Mouse (Mus musculus): Measurements from ENCODE around the gene Ost4. TPM values are rescaled to one million over a fixed set of nuclear protein-coding genes. Genes with fewer than 3 reads are reported as not detected.

Gene Ost4
- polyA plus RNA-seq, 2 experiments: 216 to 420 TPM

DNA sequence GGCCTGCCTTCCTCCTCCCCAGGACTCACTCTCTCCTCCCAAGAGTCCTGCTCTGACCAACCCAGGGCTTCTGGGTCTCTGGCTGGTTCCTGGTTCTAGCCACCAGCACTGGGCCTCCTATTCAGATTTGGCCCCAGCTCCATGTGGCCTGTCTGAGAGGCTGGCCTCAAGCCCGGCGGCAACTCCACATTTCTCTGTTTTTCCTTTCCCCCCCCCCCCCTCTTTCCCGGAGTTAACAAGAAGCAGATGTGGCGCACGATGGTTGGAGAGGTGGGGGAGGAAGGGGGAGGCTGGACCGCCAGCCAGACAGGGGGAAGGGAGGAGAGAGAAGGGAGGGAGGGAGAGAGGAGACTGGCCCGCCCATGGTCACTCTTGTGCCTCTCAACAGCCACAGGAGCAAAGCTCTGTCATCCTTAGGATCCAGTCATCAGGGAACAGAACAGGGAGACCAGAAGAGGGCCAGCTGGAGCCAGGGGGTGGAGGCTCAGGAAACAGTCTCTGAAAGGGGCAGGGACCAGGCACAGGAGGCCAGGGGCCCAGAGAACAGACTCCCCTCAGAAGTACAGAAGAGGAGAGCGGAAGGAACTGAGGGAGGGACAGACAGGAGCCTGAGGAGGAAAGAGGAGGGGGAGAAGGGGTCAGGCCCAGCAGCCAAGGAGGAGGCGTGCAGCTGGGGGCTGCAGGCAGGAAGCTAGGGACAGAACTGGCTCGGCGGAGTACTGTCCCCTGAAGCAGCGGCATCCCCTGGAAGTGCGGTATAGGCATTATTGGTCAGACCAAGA is 5.7 kb upstream of the Ost4 start, which contains the start of gene Emilin1:
Gene Emilin1, plus strand, starts transcription at position 343 of the 782 bp plus-strand sequence.
- Histone ChIP-seq H3K9ac (replicated peaks) (peak within 1 kb of the TSS; percentile 6), H3K9me3 (ENCODE audit: control insufficient read depth, low read length) (no peaks in the 10 kb centered on the region), H3K4me2 (ENCODE audit: low read depth) (peak within 1 kb of the TSS; percentile 65), H3K27me3 (ENCODE audit: control insufficient read depth, insufficient read depth, low read length) (no peaks in the 10 kb centered on the region), H3K36me3 (replicated peaks; ENCODE audit: control insufficient read depth, insufficient read depth, low read depth) (no peaks in the 10 kb centered on the region), H3K27ac (peak within 1 kb of the TSS; percentile 44), H3K4me1 (replicated peaks; ENCODE audit: control insufficient read depth in 2 of 2, insufficient read depth in 2 of 2, low read length in 1 of 2) (peaks cover 8 to 62% of the 10 kb centered on the region in 2 experiments), H3K4me3 (ENCODE audit: insufficient read depth in 1 of 2, low read depth in 2 of 2, low read length in 2 of 2) (peak within 1 kb of the TSS; percentile 40 to 65)
- no peak for TF ChIP-seq EP300 (IDR thresholded peaks at IDR 0.05; ENCODE audit: low read depth)
- ATAC-seq (ENCODE audit: insufficient read depth): peak; percentile 25
- 33% methylated on average over 12 of the region's 13 CpGs for WGBS (ENCODE audit: insufficient replicate concordance)
- no peak for DNase-seq (ENCODE audit: low read depth in 3 of 3, low spot score in 3 of 3)

DNA sequence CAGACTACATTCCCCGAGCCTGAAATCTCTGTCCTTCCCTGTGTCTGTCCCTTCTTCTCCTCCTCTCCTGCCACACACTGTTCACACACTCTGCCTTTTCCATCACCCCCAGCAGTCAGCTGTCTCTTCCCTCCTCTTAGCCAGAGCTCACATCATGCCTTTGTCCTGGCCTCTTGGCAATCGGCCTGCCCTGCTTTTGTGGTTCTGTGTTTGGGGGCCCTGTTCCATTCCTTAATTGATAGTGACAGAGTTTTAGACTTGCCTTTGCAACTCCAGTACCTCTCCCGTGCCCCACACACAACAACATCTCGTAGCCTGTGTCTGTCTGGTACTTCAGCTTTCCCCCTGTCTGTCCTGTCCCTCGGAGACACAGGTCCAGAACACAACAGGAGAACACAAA is 4.6 kb upstream of the Ost4 start:
- H3K4me3 ChIP-seq (ENCODE audit: insufficient read depth in 1 of 2, low read depth in 2 of 2, low read length in 2 of 2): no peak overlapping the region
- ATAC-seq (ENCODE audit: insufficient read depth) (no peak), DNase-seq (ENCODE audit: low read depth in 3 of 3, low spot score in 3 of 3) (no peak)
- no peaks in the 10 kb centered on the region for H3K27me3 ChIP-seq (ENCODE audit: control insufficient read depth, insufficient read depth, low read length)
- no peak for TF ChIP-seq EP300 (IDR thresholded peaks at IDR 0.05; ENCODE audit: low read depth)
- TF ChIP-seq CTCF (IDR thresholded peaks at IDR 0.05; ENCODE audit: low read depth): no peak
- WGBS (ENCODE audit: insufficient replicate concordance): 53% methylated on average over 5 of the region's 5 CpGs
- no peak overlapping the region for H3K4me2 ChIP-seq (ENCODE audit: low read depth)
- no peak overlapping the region for H3K27ac ChIP-seq
- H3K36me3 ChIP-seq (replicated peaks; ENCODE audit: control insufficient read depth, insufficient read depth, low read depth): no peaks in the 10 kb centered on the region
- H3K9ac ChIP-seq (replicated peaks): no peak overlapping the region
- H3K4me1 ChIP-seq (replicated peaks; ENCODE audit: control insufficient read depth in 2 of 2, insufficient read depth in 2 of 2, low read length in 1 of 2): peaks cover 10 to 65% of the 10 kb centered on the region in 2 experiments
- no peaks in the 10 kb centered on the region for H3K9me3 ChIP-seq (ENCODE audit: control insufficient read depth, low read length)

GRCm38 (mm10) chr5:30910481-30910880 is 2.9 kb upstream of the Ost4 start:
- Histone ChIP-seq H3K4me2 (ENCODE audit: low read depth) (no peak overlapping the region), H3K27ac (no peak overlapping the region), H3K4me3 (ENCODE audit: insufficient read depth in 1 of 2, low read depth in 2 of 2, low read length in 2 of 2) (no peak overlapping the region), H3K9me3 (ENCODE audit: control insufficient read depth, low read length) (no peaks in the 10 kb centered on the region), H3K27me3 (ENCODE audit: control insufficient read depth, insufficient read depth, low read length) (no peaks in the 10 kb centered on the region), H3K9ac (replicated peaks) (no peak overlapping the region), H3K36me3 (replicated peaks; ENCODE audit: control insufficient read depth, insufficient read depth, low read depth) (peaks cover 8% of the 10 kb centered on the region), H3K4me1 (replicated peaks; ENCODE audit: control insufficient read depth in 2 of 2, insufficient read depth in 2 of 2, low read length in 1 of 2) (peaks cover 12 to 60% of the 10 kb centered on the region in 2 experiments)
- TF ChIP-seq EP300 (IDR thresholded peaks at IDR 0.05; ENCODE audit: low read depth) (no peak), CTCF (IDR thresholded peaks at IDR 0.05; ENCODE audit: low read depth) (no peak)
- no peak for ATAC-seq (ENCODE audit: insufficient read depth)
- DNase-seq (ENCODE audit: low read depth in 3 of 3, low spot score in 3 of 3): no peak

- no peaks in the 10 kb centered on the region for H3K9me3 ChIP-seq (ENCODE audit: control insufficient read depth, low read length)
- no peak overlapping the region for H3K27ac ChIP-seq
- TF ChIP-seq CTCF (IDR thresholded peaks at IDR 0.05; ENCODE audit: low read depth) (no peak), EP300 (IDR thresholded peaks at IDR 0.05; ENCODE audit: low read depth) (no peak)
- H3K4me1 ChIP-seq (replicated peaks; ENCODE audit: control insufficient read depth in 2 of 2, insufficient read depth in 2 of 2, low read length in 1 of 2): peaks cover 12 to 55% of the 10 kb centered on the region in 2 experiments
- H3K4me2 ChIP-seq (ENCODE audit: low read depth): no peak overlapping the region
- H3K27me3 ChIP-seq (ENCODE audit: control insufficient read depth, insufficient read depth, low read length): no peaks in the 10 kb centered on the region
- DNase-seq (ENCODE audit: low read depth in 3 of 3, low spot score in 3 of 3): no peak
- 61% methylated on average over 7 of the region's 7 CpGs for WGBS (ENCODE audit: insufficient replicate concordance)
- no peak overlapping the region for H3K9ac ChIP-seq (replicated peaks)
- no peak overlapping the region for H3K4me3 ChIP-seq (ENCODE audit: insufficient read depth in 1 of 2, low read depth in 2 of 2, low read length in 2 of 2)
- H3K36me3 ChIP-seq (replicated peaks; ENCODE audit: control insufficient read depth, insufficient read depth, low read depth): peaks cover 13% of the 10 kb centered on the region
- no peak for ATAC-seq (ENCODE audit: insufficient read depth)
Measured at GRCm38 (mm10) chr5:30909863-30910262, 2.3 kb upstream of the Ost4 start.

DNA sequence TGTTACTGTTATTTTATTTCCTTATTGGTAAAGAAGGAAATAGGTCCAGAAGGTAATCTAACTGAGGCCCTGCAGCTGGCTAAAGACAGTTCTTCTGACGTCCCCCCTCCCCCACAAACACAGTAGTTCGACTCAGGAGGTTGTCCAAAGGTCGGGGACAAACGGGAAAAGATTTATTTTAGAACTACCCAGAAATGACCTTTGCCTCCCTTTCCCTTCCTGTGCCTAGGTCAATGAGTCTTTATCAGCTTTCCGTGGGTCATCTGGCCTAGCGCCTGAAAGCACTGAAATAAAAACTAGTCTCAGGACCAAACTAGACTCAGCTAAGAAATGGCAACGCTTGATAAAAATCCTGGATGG is 1.7 kb upstream of the Ost4 start:
- peak overlapping the region; percentile 97 for H3K4me2 ChIP-seq (ENCODE audit: low read depth)
- TF ChIP-seq EP300 (IDR thresholded peaks at IDR 0.05; ENCODE audit: low read depth) (no peak), CTCF (IDR thresholded peaks at IDR 0.05; ENCODE audit: low read depth) (no peak)
- 30% methylated on average over 7 of the region's 7 CpGs for WGBS (ENCODE audit: insufficient replicate concordance)
- H3K4me3 ChIP-seq (ENCODE audit: insufficient read depth in 1 of 2, low read depth in 2 of 2, low read length in 2 of 2): no peak overlapping the region
- DNase-seq (ENCODE audit: low read depth in 3 of 3, low spot score in 3 of 3) (no peak), ATAC-seq (ENCODE audit: insufficient read depth) (no peak)
- H3K9ac ChIP-seq (replicated peaks): no peak overlapping the region
- no peak overlapping the region for H3K27ac ChIP-seq
- peaks cover 18% of the 10 kb centered on the region for H3K36me3 ChIP-seq (replicated peaks; ENCODE audit: control insufficient read depth, insufficient read depth, low read depth)
- H3K27me3 ChIP-seq (ENCODE audit: control insufficient read depth, insufficient read depth, low read length): no peaks in the 10 kb centered on the region
- peaks cover 10 to 49% of the 10 kb centered on the region in 2 experiments for H3K4me1 ChIP-seq (replicated peaks; ENCODE audit: control insufficient read depth in 2 of 2, insufficient read depth in 2 of 2, low read length in 1 of 2)
- H3K9me3 ChIP-seq (ENCODE audit: control insufficient read depth, low read length): no peaks in the 10 kb centered on the region
